Mouse (Mus musculus): Measurements from ENCODE around the gene Klf2. TPM values are rescaled to one million over a fixed set of nuclear protein-coding genes. Genes with fewer than 3 reads are reported as not detected.
A peak's percentile ranks its signal among the peaks of the same experiment; 100 is the strongest.

The Klf2 gene
- polyA plus RNA-seq, 1 experiment from 2014 or later: 14.0 TPM

DNA sequence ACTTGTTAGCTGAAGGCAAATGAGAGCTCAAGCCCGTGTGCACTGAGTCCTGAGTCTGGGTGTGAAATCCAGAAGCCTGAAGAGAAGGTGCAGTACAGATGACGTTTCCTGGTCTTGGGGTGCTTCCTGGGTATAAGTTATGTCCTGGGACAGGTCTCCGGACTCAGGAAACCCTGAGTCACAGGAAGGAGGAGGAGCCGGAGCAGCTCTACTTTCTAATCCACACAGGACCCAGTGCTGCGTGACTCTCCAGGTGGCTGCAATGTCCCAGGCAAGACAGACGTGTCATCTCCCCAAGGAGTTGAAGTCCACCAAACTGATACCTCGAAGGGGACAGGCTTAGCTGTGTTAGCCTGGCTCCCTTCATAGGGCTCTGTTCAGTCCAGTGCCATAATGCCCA, 44.6 kb downstream of the Klf2 start:
- peaks cover 96% of the 10 kb centered on the region for H3K36me3 ChIP-seq
- H3K9me3 ChIP-seq (replicated peaks): no peaks in the 10 kb centered on the region
- H3K4me1 ChIP-seq: no peaks in the 10 kb centered on the region
- no peak overlapping the region for H3K4me3 ChIP-seq (replicated peaks)
- WGBS: 62% methylated on average over 7 of the region's 7 CpGs
- no peak for ATAC-seq (replicated peaks; ENCODE audit: low FRiP score)
- no peak overlapping the region for H3K4me2 ChIP-seq
- H3K27ac ChIP-seq: no peak overlapping the region
- H3K27me3 ChIP-seq: no peaks in the 10 kb centered on the region
- H3K9ac ChIP-seq: no peak overlapping the region

- no peaks in the 10 kb centered on the region for H3K4me1 ChIP-seq
- 91% methylated on average over 2 of the region's 2 CpGs for WGBS
- no peak overlapping the region for H3K27ac ChIP-seq
- H3K4me2 ChIP-seq: no peak overlapping the region
- H3K9me3 ChIP-seq (replicated peaks): no peaks in the 10 kb centered on the region
- H3K9ac ChIP-seq: no peak overlapping the region
- H3K4me3 ChIP-seq (replicated peaks): no peak overlapping the region
- peaks cover 96% of the 10 kb centered on the region for H3K36me3 ChIP-seq
- no peak for ATAC-seq (replicated peaks; ENCODE audit: low FRiP score)
- no peaks in the 10 kb centered on the region for H3K27me3 ChIP-seq
These were observed 46.2 kb downstream of the Klf2 start for GRCm38 (mm10) chr8:72365016-72365415.

- WGBS: 24% methylated on average over 3 of the region's 3 CpGs
- ATAC-seq (replicated peaks; ENCODE audit: low FRiP score): 0 out of 2 replicates have a peak, but pooled peaks have one; percentile 47
- no peaks in the 10 kb centered on the region for H3K27me3 ChIP-seq
- H3K36me3 ChIP-seq: peaks cover 97% of the 10 kb centered on the region
- no peak overlapping the region for H3K4me2 ChIP-seq
- H3K4me3 ChIP-seq (replicated peaks): no peak overlapping the region
- H3K9me3 ChIP-seq (replicated peaks): no peaks in the 10 kb centered on the region
- no peaks in the 10 kb centered on the region for H3K4me1 ChIP-seq
- no peak overlapping the region for H3K27ac ChIP-seq
- no peak overlapping the region for H3K9ac ChIP-seq
These were observed 47.0 kb downstream of the Klf2 start for GRCm38 (mm10) chr8:72365826-72366225.

DNA sequence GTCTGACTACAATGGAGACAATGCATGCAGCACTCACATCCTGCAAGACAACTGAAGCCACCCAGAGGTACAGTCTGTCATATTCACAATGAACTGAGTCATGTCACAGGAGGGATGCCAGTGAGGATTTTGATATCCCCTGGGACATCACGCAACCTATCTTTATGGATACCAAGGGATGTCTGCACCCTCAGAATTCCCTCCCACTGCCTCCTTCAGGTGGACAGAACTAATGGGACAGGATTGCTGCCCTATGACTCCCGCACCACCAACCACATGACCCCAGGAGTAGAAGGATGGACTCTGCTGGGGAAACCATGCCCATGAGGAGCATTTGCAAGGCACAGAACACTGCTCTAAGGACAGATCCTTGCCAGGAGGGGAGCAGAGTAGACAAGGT, 47.6 kb downstream of the Klf2 start:
- no peak overlapping the region for H3K4me2 ChIP-seq
- no peaks in the 10 kb centered on the region for H3K4me1 ChIP-seq
- 94% methylated on average over 2 of the region's 2 CpGs for WGBS
- peaks cover 99% of the 10 kb centered on the region for H3K36me3 ChIP-seq
- H3K9ac ChIP-seq: no peak overlapping the region
- H3K9me3 ChIP-seq (replicated peaks): no peaks in the 10 kb centered on the region
- ATAC-seq (replicated peaks; ENCODE audit: low FRiP score): 0 out of 2 replicates have a peak, but pooled peaks have one; percentile 22
- no peaks in the 10 kb centered on the region for H3K27me3 ChIP-seq
- no peak overlapping the region for H3K4me3 ChIP-seq (replicated peaks)
- no peak overlapping the region for H3K27ac ChIP-seq

Other genes with a start within 250 kb of the Klf2 start
- 0.05 TPM in 2 replicates for gene Olfr373, start 235.9 kb upstream of the Klf2 start, polyA plus RNA-seq (2015; fragmentation: Nextera tagmentation; extraction: Ambion mirVana)
- gene Olfr374, start 212.0 kb upstream of the Klf2 start, polyA plus RNA-seq (2015; fragmentation: Nextera tagmentation; extraction: Ambion mirVana): 0.06 TPM in 1 of 2 replicates, not detected in the other
- gene Tpm4, start 184.1 kb upstream of the Klf2 start, polyA plus RNA-seq (2015; fragmentation: Nextera tagmentation; extraction: Ambion mirVana): 770 and 775 TPM in 2 replicates
- gene Rab8a, start 157.8 kb upstream of the Klf2 start, polyA plus RNA-seq (2015; fragmentation: Nextera tagmentation; extraction: Ambion mirVana): 126 and 128 TPM in 2 replicates
- 0.08 TPM in 1 of 2 replicates, not detected in the other for gene Hsh2d, start 129.4 kb upstream of the Klf2 start, polyA plus RNA-seq (2015; fragmentation: Nextera tagmentation; extraction: Ambion mirVana)
- gene Cib3, start 106.2 kb upstream of the Klf2 start, polyA plus RNA-seq (2015; fragmentation: Nextera tagmentation; extraction: Ambion mirVana): not detected in 2 replicates
- gene Gm11034, start 105.4 kb upstream of the Klf2 start, polyA plus RNA-seq (2015; fragmentation: Nextera tagmentation; extraction: Ambion mirVana): not detected in 2 replicates
- gene Fam32a, start 99.3 kb upstream of the Klf2 start, polyA plus RNA-seq (2015; fragmentation: Nextera tagmentation; extraction: Ambion mirVana): 73.0 and 74.0 TPM in 2 replicates
- gene Ap1m1, start 79.0 kb upstream of the Klf2 start, polyA plus RNA-seq (2015; fragmentation: Nextera tagmentation; extraction: Ambion mirVana): 123 and 138 TPM in 2 replicates
- gene Gm10282, start 13.8 kb upstream of the Klf2 start, polyA plus RNA-seq (2015; fragmentation: Nextera tagmentation; extraction: Ambion mirVana): 29.0 and 30.3 TPM in 2 replicates
- 58.4 and 64.1 TPM in 2 replicates for gene Eps15l1, start 102.4 kb downstream of the Klf2 start, polyA plus RNA-seq (2015; fragmentation: Nextera tagmentation; extraction: Ambion mirVana)
- 1.5 and 1.9 TPM in 2 replicates for gene Calr3, start 124.8 kb downstream of the Klf2 start, polyA plus RNA-seq (2015; fragmentation: Nextera tagmentation; extraction: Ambion mirVana)
- gene 1700030K09Rik, start 124.8 kb downstream of the Klf2 start, polyA plus RNA-seq (2015; fragmentation: Nextera tagmentation; extraction: Ambion mirVana): 17.0 and 17.3 TPM in 2 replicates
- 71.5 and 77.2 TPM in 2 replicates for gene Cherp, start 156.2 kb downstream of the Klf2 start, polyA plus RNA-seq (2015; fragmentation: Nextera tagmentation; extraction: Ambion mirVana)
- gene Slc35e1, start 173.6 kb downstream of the Klf2 start, polyA plus RNA-seq (2015; fragmentation: Nextera tagmentation; extraction: Ambion mirVana): 18.9 and 21.5 TPM in 2 replicates
- gene Med26, start 229.2 kb downstream of the Klf2 start, polyA plus RNA-seq (2015; fragmentation: Nextera tagmentation; extraction: Ambion mirVana): 16.2 and 18.4 TPM in 2 replicates

Data from kidney, embryonic 15.5 days (tissue).